Mouse (Mus musculus) liver, embryonic 11.5 days (tissue): Measurements from ENCODE around the gene Dhrs13. TPM values are rescaled to one million over a fixed set of nuclear protein-coding genes. Genes with fewer than 3 reads are reported as not detected.

Experiments used
- microRNA counts: library from miRNA; unstranded; fragments of <30 nt; microRNA quantifications from one replicate; lab custom pipeline; 2015
- microRNA-seq: library from miRNA; unstranded; fragments of <30 nt; microRNA quantifications from one replicate; pipeline ENCODE4, GENCODE M21; 2017; ENCODE audit warnings: borderline number of aligned reads
- polyA plus RNA-seq: library from polyadenylated mRNA; unstranded; fragments of >200 nt; fragmentation: Nextera tagmentation; extraction: Ambion mirVana; gene quantifications from 2 replicates; pipeline ENCODE4 v1.2.1, GENCODE M21; 2014

Gene Dhrs13
- polyA plus RNA-seq, 1 experiment from 2014 or later: 23.8 TPM

MicroRNA genes within 50 kb of the gene (microRNA counts, 519-probe panel; counts per million panel counts)
- microRNA mmu-miR-144 (lab: Ali Mortazavi, UCI) (7,830 counts per million, percentile 94 among the panel's probes with 10 or more counts), microRNA mmu-miR-451 (lab: Ali Mortazavi, UCI) (5,781 counts per million, percentile 61 among the panel's probes with 10 or more counts)

Small RNA genes lying within 50 kb of the gene (microRNA-seq; reads per million reads assigned to microRNA genes)
- 541 reads per million, percentile 67 among the genes with 10 or more reads in this experiment for gene Mir144
- gene Mir451a: not detected
- not detected for gene Mir451b

Other genes starting within 250 kb of the Dhrs13 start
- 1.5 and 2.0 TPM in 2 replicates for gene Gm10277, start 244.5 kb upstream of the Dhrs13 start, polyA plus RNA-seq
- gene Pipox, start 138.2 kb upstream of the Dhrs13 start, polyA plus RNA-seq: 6.9 and 7.2 TPM in 2 replicates
- 0.36 TPM in 1 of 2 replicates, not detected in the other for gene Sez6, start 101.5 kb upstream of the Dhrs13 start, polyA plus RNA-seq
- 17.0 and 18.6 TPM in 2 replicates for gene Phf12, start 49.5 kb upstream of the Dhrs13 start, polyA plus RNA-seq
- 44.8 TPM in 2 replicates for gene Flot2, start 5.7 kb downstream of the Dhrs13 start, polyA plus RNA-seq
- gene Eral1, start 48.1 kb downstream of the Dhrs13 start, polyA plus RNA-seq: 39.0 and 40.8 TPM in 2 replicates
- gene Fam222b, start 62.4 kb downstream of the Dhrs13 start, polyA plus RNA-seq: 13.9 and 17.3 TPM in 2 replicates
- gene Traf4, start 133.3 kb downstream of the Dhrs13 start, polyA plus RNA-seq: 53.8 and 57.6 TPM in 2 replicates
- 13.1 and 14.3 TPM in 2 replicates for gene Nek8, start 144.4 kb downstream of the Dhrs13 start, polyA plus RNA-seq
- 52.5 and 57.5 TPM in 2 replicates for gene Tlcd1, start 144.4 kb downstream of the Dhrs13 start, polyA plus RNA-seq
- 1,588 and 1,766 TPM in 2 replicates for gene Rpl23a, start 151.3 kb downstream of the Dhrs13 start, polyA plus RNA-seq
- gene Rab34, start 156.2 kb downstream of the Dhrs13 start, polyA plus RNA-seq: 42.6 and 45.3 TPM in 2 replicates
- gene Proca1, start 161.1 kb downstream of the Dhrs13 start, polyA plus RNA-seq: 1.6 and 2.5 TPM in 2 replicates
- 47.4 and 48.7 TPM in 2 replicates for gene Sdf2, start 213.5 kb downstream of the Dhrs13 start, polyA plus RNA-seq
- 30.9 and 32.9 TPM in 2 replicates for gene Supt6, start 213.7 kb downstream of the Dhrs13 start, polyA plus RNA-seq
- 59.5 and 62.2 TPM in 2 replicates for gene 2610507B11Rik, start 229.5 kb downstream of the Dhrs13 start, polyA plus RNA-seq